Mouse (Mus musculus) Patski (cell line): Measurements from ENCODE around the gene Rpl11. TPM values are rescaled to one million over a fixed set of nuclear protein-coding genes. Genes with fewer than 3 reads are reported as not detected.
"Not testable (repeated sequence)": the region's sequence is repeated elsewhere in the genome, so short reads cannot be mapped to it uniquely, and the experiment has no call there.

Source experiments
- ATAC-seq: fragments of 100-300 bp; one replicate; pipeline ENCODE4 v1.8.0; 2021
- CTCF ChIA-PET: fragments of 350-600 bp; sonication (Branson Sonifier 250); formaldehyde crosslinking; loops from one replicate; lab custom pipeline; 2022; ENCODE audit warnings: inconsistent platforms; lab: Charles Lee
- POLR2A ChIA-PET: fragments of 350-600 bp; sonication (Branson Sonifier 250); formaldehyde crosslinking; loops from one replicate; lab custom pipeline; 2022; ENCODE audit warnings: antibody characterized with exemption, inconsistent platforms; lab: Charles Lee
- DNase-seq: peaks from one replicate; pipeline ENCODE4 v3.0.0-alpha.2; 2011; ENCODE audit warnings: low read depth, low spot score
- H3K27me3 ChIP-seq: fragments of 371-371 bp; one replicate; pipeline ENCODE4 v1.5.1; 2021
- CTCF ChIP-seq: fragments of 100-300 bp; IDR thresholded peaks from one replicate; pipeline ENCODE4 v1.5.1; 2021
- in situ Hi-C: fragments of 300-500 bp; cut with MboI; formaldehyde crosslinking; loops from 3 replicates; pipeline ENCODE4 v1.11.1; 2018; ENCODE audit warnings: low pct_unique_long_range_greater_than_20kb, mixed read lengths
- polyA plus RNA-seq: library from polyadenylated mRNA; unstranded; gene quantifications from one replicate; pipeline ENCODE4 v1.2.3, GENCODE M21; 2021

Rpl11 gene
- polyA plus RNA-seq, 1 experiment from 2014 or later: 665 TPM

DNA sequence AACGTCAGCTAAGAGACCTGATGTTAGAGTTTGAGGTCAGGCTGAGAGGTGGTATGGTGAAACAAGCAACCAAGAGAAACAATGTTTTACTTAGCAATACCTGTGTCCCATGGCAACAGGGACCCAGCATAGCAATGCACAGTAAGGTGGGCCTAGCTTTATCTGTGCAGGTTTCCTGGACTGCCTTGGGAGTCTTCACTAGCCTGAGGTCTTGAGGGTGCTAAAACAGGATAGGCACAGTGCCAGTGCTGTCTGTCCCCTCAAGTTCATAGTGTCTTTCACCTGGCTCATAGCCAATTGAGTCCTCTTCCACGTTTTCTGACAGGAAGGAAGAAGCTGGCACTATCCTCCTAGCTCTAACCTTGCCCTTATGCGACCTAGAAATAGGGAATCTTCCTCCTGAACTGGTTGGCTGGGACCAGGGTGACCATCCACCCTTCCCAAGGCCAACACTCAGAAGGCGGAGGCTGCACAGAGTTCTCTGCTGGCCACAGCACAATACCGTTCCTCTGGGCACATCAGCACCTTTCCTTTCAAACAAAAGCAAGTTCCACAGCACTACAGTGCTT, 49.0 kb downstream of the Rpl11 start:
- in situ Hi-C loops: no loop called here
- POLR2A ChIA-PET: interaction anchor here (0.7 to 1.2 kb wide), 2 partner anchors 13 to 16 kb away, joined by 3 read pairs; no protein-coding TSS in a partner anchor

DNA sequence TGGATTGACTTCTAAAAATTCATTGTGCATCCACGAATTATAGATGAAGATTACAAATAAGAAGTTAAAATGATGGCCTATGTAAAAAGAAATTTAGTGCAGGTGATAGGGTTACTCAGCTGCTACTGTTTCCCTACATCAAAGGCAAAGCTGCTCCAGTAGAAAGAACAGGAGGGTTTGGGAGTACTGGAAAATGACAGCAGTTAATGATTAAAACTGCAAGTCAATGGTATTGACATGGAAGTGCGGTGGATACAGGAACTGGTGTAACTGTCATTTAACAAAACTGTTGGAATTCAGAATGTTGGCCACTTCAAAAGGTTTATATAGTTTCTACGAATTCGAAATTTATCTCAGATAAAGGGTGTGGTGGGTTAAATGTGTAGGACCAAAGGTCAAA, 58.1 kb downstream of the Rpl11 start:
- ChIA-PET POLR2A (no interaction called here), CTCF (no interaction called here)
- no peak for TF ChIP-seq CTCF
- in situ Hi-C loops: no loop called here
- ATAC-seq (no peak), DNase-seq (no peak)
- H3K27me3 ChIP-seq: no peaks in the 10 kb centered on the region

More for the DNA sequence above, 49.0 kb downstream of the Rpl11 start:
- no peaks in the 10 kb centered on the region for H3K27me3 ChIP-seq
- DNase-seq (no peak), ATAC-seq (no peak)
- TF ChIP-seq CTCF: no peak
- CTCF ChIA-PET: no interaction called here

DNA sequence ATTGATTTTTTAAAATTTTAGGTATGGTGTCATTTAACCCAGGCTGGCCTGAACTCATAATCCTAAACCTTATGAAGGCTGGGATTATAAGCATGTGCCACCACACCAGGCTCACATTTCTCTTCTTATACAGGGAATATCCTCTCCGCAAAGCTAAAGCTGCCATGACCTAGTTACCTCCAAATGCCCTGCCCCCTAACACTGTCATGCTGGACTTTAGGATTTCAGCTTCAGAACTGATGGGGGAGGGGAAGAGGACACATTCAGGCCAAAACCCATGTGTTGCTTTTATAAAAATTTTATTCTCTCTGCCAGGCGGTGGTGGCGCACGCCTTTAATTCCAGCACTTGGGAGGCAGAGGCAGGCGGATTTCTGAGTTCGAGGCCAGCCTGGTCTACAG, 59.3 kb downstream of the Rpl11 start:
- in situ Hi-C loops: no loop called here
- TF ChIP-seq CTCF: no peak
- DNase-seq (no peak), ATAC-seq (no peak)
- no peaks in the 10 kb centered on the region for H3K27me3 ChIP-seq
- POLR2A ChIA-PET: no interaction called here
- CTCF ChIA-PET: no interaction called here

GRCm38 (mm10) chr4:135987714-135988113, 65.5 kb downstream of the Rpl11 start:
- in situ Hi-C loops: no loop called here
- ChIA-PET POLR2A (interaction anchor here (0.6 to 1.2 kb wide), 2 partner anchors 61 to 91 kb away, joined by 3 read pairs; no protein-coding TSS in a partner anchor), CTCF (no interaction called here)
- ATAC-seq (no peak), DNase-seq (no peak)
- H3K27me3 ChIP-seq: no peaks in the 10 kb centered on the region
- no peak for TF ChIP-seq CTCF

- CTCF ChIA-PET: no interaction called here
- DNase-seq (no peak), ATAC-seq (peak; percentile 64)
- POLR2A ChIA-PET: interaction anchor here (0.6 to 1.5 kb wide), 3 partner anchors 24 to 92 kb away, joined by 3 to 5 read pairs (median 3); partner anchors contain the start of gene Gale
- in situ Hi-C loops: no loop called here
- TF ChIP-seq CTCF: no peak
- H3K27me3 ChIP-seq: no peaks in the 10 kb centered on the region
Observed at GRCm38 (mm10) chr4:135986943-135987710, 66.1 kb downstream of the Rpl11 start, which contains the start of gene Pithd1. Gene Pithd1 (minus strand): TSS chr4:135987264.

DNA sequence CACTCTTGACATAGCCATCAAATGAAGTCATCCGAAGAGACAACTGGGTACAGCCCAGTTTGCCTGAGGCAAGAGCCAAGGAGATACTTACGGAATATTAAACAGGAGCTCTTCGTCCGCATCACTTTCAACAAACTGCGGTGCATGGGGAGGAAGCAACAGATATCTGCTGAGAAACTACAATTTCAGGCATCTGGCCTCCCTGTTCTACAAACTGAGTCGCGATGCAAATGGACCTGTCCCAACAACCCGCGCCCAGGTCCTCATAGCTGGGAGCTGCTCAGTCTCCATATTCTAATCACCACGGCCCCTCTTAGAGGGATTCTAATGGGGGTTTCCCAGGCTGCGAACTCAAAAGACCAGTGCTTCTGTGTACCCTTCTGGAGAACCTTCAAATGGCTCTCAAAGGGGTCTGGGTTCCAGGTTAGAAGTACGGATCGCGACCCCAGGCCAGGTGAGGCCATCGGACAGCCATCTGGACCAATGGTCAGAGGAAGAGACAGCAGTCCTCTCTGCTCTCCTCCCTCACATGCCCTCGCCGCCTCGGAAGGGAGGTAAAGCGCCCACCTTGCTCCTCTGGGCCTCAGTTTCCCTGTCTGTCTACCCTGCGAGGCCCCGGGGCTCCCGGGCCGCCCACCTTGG, 66.8 kb downstream of the Rpl11 start:
- no peak for TF ChIP-seq CTCF
- CTCF ChIA-PET: interaction anchor here (1.4 kb wide), 1 partner anchor 16 kb away, joined by 3 read pairs; no protein-coding TSS in a partner anchor
- ATAC-seq (no peak), DNase-seq (no peak)
- H3K27me3 ChIP-seq: no peaks in the 10 kb centered on the region
- POLR2A ChIA-PET: interaction anchor here (1.5 kb wide), 1 partner anchor 23 kb away, joined by 5 read pairs; the partner anchor contains the start of gene Gale
- in situ Hi-C loops: no loop called here

- no peak for ATAC-seq
- in situ Hi-C loops: no loop called here
- POLR2A ChIA-PET: interaction anchor here (1.5 kb wide), 1 partner anchor 23 kb away, joined by 5 read pairs; the partner anchor contains the start of gene Gale
- DNase-seq: no peak
- H3K27me3 ChIP-seq: no peaks in the 10 kb centered on the region
- CTCF ChIA-PET: interaction anchor here (1.4 kb wide), 1 partner anchor 16 kb away, joined by 3 read pairs; no protein-coding TSS in a partner anchor
- no peak for TF ChIP-seq CTCF
Observed at GRCm38 (mm10) chr4:135985769-135986168, 67.5 kb downstream of the Rpl11 start.

DNA sequence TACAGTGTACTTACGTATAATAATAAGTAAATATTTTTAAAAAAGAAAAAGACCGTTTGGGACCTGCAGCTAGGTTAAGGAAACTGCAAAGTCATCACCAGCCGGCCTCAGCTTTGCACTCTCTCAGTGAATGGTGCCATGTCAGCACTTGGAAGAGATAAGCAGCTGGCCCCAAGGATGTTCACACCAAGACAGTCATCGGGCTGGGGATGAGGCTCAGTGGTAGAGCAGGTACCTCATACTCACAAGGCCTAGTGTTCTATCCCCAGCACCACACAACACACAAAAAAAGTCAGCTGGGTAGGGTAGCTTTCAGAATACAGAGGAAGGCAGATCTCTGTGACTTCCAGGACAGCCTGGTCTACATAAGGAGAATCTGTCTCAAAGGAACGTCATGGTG, 68.0 kb downstream of the Rpl11 start:
- DNase-seq (no peak), ATAC-seq (no peak)
- CTCF ChIA-PET: interaction anchor here (1.4 to 1.6 kb wide), 2 partner anchors 17 to 22 kb away, joined by 3 read pairs; no protein-coding TSS in a partner anchor
- in situ Hi-C loops: no loop called here
- no peaks in the 10 kb centered on the region for H3K27me3 ChIP-seq
- no peak for TF ChIP-seq CTCF
- POLR2A ChIA-PET: interaction anchor here (1.3 kb wide), 1 partner anchor 12 kb away, joined by 4 read pairs; no protein-coding TSS in a partner anchor

- in situ Hi-C loops: no loop called here
- H3K27me3 ChIP-seq: no peaks in the 10 kb centered on the region
- ChIA-PET CTCF (interaction anchor here (1.6 kb wide), 1 partner anchor 22 kb away, joined by 3 read pairs; no protein-coding TSS in a partner anchor), POLR2A (interaction anchor here (1.3 kb wide), 1 partner anchor 11 kb away, joined by 4 read pairs; no protein-coding TSS in a partner anchor)
- ATAC-seq (no peak), DNase-seq (no peak)
- no peak for TF ChIP-seq CTCF
Observed at GRCm38 (mm10) chr4:135984556-135984955, 68.7 kb downstream of the Rpl11 start.

- ChIA-PET CTCF (no interaction called here), POLR2A (no interaction called here)
- in situ Hi-C loops: no loop called here
- H3K27me3 ChIP-seq: no peaks in the 10 kb centered on the region
- ATAC-seq (no peak), DNase-seq (no peak)
- no peak for TF ChIP-seq CTCF
Observed at GRCm38 (mm10) chr4:135981524-135982063, 71.6 kb downstream of the Rpl11 start.

- in situ Hi-C loops, ATAC-seq, H3K27me3 ChIP-seq, POLR2A ChIA-PET, DNase-seq: not testable (repeated sequence)
- CTCF ChIA-PET: interaction anchor here (1.2 kb wide), 1 partner anchor 10 kb away, joined by 3 read pairs; no protein-coding TSS in a partner anchor
Observed at GRCm38 (mm10) chr4:135980223-135980622, 73.0 kb downstream of the Rpl11 start.
